Mouse (Mus musculus): Measurements from ENCODE around the gene Ppp4r3a. TPM values are rescaled to one million over a fixed set of nuclear protein-coding genes. Genes with fewer than 3 reads are reported as not detected.

Gene Ppp4r3a
- polyA plus RNA-seq, 2 experiments from 2014 or later, result 30.8 to 39.3 TPM

DNA sequence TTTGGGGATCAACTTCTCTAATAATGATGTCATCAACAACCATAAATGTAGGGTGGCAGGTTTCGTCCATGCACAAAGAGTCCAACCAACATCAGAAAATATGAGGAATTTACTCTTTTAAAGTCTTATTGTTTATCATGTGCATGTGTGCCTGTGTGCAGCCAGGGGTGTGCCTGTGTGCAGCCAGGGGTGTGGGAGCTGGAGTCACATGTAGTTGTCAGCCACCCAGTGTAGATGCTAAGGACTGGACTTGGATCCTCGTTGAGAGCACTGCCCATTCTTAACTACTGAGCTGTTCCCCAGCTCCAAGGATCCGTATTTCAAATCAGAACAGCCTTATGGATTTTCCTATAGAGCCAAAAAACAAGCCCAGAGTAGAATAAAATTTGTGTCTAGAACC lies 92.4 kb downstream of the Ppp4r3a start:
- ATAC-seq, result no peak

DNA sequence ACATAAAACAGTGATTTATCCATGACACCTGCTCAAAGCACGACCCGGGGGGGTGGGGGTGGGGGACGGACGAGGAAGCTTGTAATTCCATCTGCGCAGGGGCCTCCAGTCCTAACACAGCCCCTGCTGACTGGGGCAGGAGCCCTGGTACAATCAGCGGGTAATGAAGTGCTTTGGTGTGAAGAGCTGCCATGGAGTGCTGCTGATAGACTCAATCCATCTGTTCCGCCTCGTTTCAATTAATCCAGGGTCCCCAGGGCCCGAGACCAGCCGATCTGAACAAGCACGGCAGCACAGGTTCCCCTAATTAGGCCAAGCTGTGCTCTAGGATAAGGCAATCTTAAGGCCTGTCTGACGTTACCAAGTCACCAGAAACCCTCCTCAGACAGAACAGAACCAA lies 93.2 kb downstream of the Ppp4r3a start:
- ATAC-seq, result no peak

DNA sequence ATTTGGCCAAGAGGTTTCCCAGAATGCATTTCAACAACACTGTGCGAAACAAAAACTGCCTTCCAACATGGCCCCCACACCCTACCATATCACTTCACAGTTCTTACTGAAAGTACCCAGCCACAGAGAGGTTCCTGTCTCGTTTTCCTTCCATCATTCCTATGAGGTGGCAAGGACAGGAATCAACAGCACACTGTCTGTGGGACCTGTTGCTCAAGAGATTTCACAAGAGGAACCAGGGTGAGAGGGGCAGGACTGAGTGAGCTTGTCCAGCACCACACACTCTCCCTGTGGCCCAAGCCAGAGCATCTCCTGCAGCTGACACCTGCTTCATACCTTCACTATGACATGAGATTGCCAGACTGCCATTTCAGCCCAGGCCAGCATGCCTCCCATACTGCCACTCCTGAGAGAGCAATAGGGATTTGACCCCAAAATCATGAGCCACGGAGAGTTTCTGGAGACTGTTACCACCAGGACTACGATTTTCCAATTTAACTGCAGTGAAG lies 93.7 kb downstream of the Ppp4r3a start:
- no peak for ATAC-seq

Other genes with a start within 250 kb of the Ppp4r3a start
- 10 to 100 TPM; 55.7 to 78.7 TPM for gene Gpr68, start 175.5 kb downstream of the Ppp4r3a start, polyA plus RNA-seq (2017; shearing (Covaris generic))
- 10 to 100 TPM; 76.7 to 82.5 TPM for gene Ccdc88c, start 54.6 kb downstream of the Ppp4r3a start, polyA plus RNA-seq (2017; shearing (Covaris generic))